Mouse (Mus musculus) limb, embryonic 13.5 days (tissue): ENCODE measurements around the gene Akt2. TPM values are rescaled to one million over a fixed set of nuclear protein-coding genes. Genes with fewer than 3 reads are reported as not detected.

Experiments
- ATAC-seq: fragments of 200-750 bp; cut with Nextera tagmentation; 2 replicates; pipeline ENCODE4 v1.8.0; 2017; ENCODE audit warnings: low read depth, moderate number of reproducible peaks, moderate TSS enrichment; ENCODE audit not compliant: low FRiP score
- H3K27ac ChIP-seq: fragments of 300-500 bp; sonication (generic); 2 replicates; pipeline ENCODE4 v1.5.1; 2015; ENCODE audit warnings: inconsistent platforms, mild to moderate bottlenecking, moderate library complexity
- H3K27me3 ChIP-seq: fragments of 300-500 bp; sonication (generic); 2 replicates; pipeline ENCODE4 v1.6.1; 2015; ENCODE audit warnings: mild to moderate bottlenecking, inconsistent platforms
- H3K36me3 ChIP-seq: fragments of 300-500 bp; sonication (generic); 2 replicates; pipeline ENCODE4 v1.6.1; 2015; ENCODE audit warnings: inconsistent platforms, mild to moderate bottlenecking, moderate library complexity
- H3K4me1 ChIP-seq: fragments of 300-500 bp; sonication (generic); 2 replicates; pipeline ENCODE4 v1.6.1; 2015; ENCODE audit warnings: inconsistent platforms
- H3K4me2 ChIP-seq: fragments of 300-500 bp; sonication (generic); replicated peaks from 2 replicates; pipeline ENCODE4 v1.6.1; 2015; ENCODE audit warnings: inconsistent platforms, mild to moderate bottlenecking, moderate library complexity
- H3K4me3 ChIP-seq: fragments of 300-500 bp; sonication (generic); 2 replicates; pipeline ENCODE4 v1.5.1; 2015; ENCODE audit warnings: moderate library complexity, mild to moderate bottlenecking, inconsistent platforms
- H3K9ac ChIP-seq: fragments of 300-500 bp; sonication (generic); 2 replicates; pipeline ENCODE4 v1.6.1; 2015; ENCODE audit warnings: mild to moderate bottlenecking, inconsistent platforms
- H3K9me3 ChIP-seq: fragments of 300-500 bp; sonication (generic); 2 replicates; pipeline ENCODE4 v1.6.1; 2016; ENCODE audit warnings: inconsistent platforms
- WGBS: fragments of 180-500 bp; shearing (Covaris S2); methylation state at CpG from one replicate; pipeline ENCODE4 v1.1.7; 2015; 5-methylcytosine and 5-hydroxymethylcytosine counted together
- polyA plus RNA-seq: library from polyadenylated mRNA; unstranded; fragments of >200 nt; fragmentation: Nextera tagmentation; extraction: Ambion mirVana; gene quantifications from 2 replicates; pipeline ENCODE4 v1.2.1, GENCODE M21; 2015

Gene Akt2
- polyA plus RNA-seq, 1 experiment from 2014 or later, result 117 TPM

GRCm38 (mm10) chr7:27569580-27570224 is 21.6 kb upstream of the Akt2 start:
- ATAC-seq, result no peak
- H3K36me3 ChIP-seq, result peaks cover 84% of the 10 kb centered on the region
- H3K4me2 ChIP-seq, result no peak overlapping the region
- H3K9me3 ChIP-seq, result no peaks in the 10 kb centered on the region
- WGBS, result 89% methylated on average over 5 of the region's 5 CpGs
- H3K4me3 ChIP-seq, result no peak overlapping the region
- H3K27me3 ChIP-seq, result no peaks in the 10 kb centered on the region
- H3K4me1 ChIP-seq, result no peaks in the 10 kb centered on the region
- H3K9ac ChIP-seq, result no peak overlapping the region
- H3K27ac ChIP-seq, result no peak overlapping the region

GRCm38 (mm10) chr7:27572133-27572532 is 19.2 kb upstream of the Akt2 start:
- Histone ChIP-seq H3K9ac (no peak overlapping the region), H3K27me3 (no peaks in the 10 kb centered on the region), H3K4me2 (no peak overlapping the region), H3K4me1 (no peaks in the 10 kb centered on the region), H3K36me3 (peaks cover 90% of the 10 kb centered on the region), H3K9me3 (no peaks in the 10 kb centered on the region), H3K4me3 (no peak overlapping the region), H3K27ac (no peak overlapping the region)
- 98% methylated on average over 4 of the region's 4 CpGs for WGBS
- ATAC-seq, result no peak

DNA sequence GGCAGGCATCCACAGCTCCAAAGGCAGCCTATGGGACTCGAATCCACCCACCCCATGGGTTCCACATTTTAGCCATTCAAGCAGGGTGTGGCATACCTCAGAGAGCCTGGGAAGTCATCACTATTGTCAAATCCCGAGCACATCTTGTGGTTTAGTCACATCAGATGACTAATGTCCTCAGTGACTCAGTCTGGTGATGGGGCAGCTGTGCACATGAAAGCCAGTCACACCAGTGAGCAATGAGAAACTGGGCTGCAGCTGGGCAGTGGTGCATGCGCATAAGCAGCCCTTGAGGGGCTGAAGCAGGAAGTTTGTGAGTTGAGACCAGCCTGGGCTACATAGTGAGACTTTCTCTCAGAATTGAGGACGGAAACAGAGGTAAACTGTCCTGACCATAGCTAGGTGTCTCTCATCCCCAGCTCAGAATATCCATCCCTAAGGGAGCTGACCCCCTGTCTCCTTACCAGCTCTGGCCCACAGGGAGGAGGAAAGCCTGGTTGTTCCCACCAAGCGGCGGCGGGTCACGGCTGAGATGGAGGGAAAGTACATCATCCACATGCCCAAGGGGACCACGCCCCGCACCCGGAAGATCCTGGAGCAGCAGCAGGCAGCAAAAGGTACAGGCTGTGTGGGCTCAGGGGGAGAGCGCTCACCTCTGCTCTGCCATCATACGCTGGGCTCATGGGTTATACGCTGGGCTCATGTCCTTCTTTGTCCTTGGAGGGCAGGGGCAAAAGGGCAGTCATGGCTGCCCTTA is 17.1 kb upstream of the Akt2 start:
- Histone ChIP-seq H3K4me3 (no peak overlapping the region), H3K9ac (no peak overlapping the region), H3K27me3 (no peaks in the 10 kb centered on the region), H3K36me3 (peaks cover 90% of the 10 kb centered on the region), H3K4me1 (no peaks in the 10 kb centered on the region), H3K9me3 (no peaks in the 10 kb centered on the region), H3K27ac (no peak overlapping the region), H3K4me2 (no peak overlapping the region)
- ATAC-seq, result no peak
- 92% methylated on average over 14 of the region's 14 CpGs for WGBS

DNA sequence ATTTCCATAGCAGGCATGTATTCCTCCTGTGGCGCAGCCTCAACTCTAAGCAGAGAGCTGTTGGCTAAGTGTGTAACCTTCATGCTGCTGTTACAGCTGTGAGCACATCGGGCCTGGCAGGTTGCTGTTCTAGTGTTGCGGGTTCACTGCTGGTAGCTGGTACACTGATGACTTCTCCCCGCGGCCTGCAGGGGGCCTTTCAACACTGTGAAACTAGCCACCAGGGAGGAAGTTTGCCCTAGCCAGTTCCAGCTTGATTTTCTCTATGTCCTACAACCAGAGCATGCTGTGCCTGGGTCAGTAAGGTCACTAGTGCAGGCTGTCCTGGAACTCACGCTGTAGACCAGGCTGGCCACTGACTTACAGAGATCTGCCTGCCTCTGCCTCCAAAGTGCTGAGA is 14.4 kb upstream of the Akt2 start:
- H3K9ac ChIP-seq, result no peak overlapping the region
- H3K4me3 ChIP-seq, result no peak overlapping the region
- no peaks in the 10 kb centered on the region for H3K9me3 ChIP-seq
- H3K4me2 ChIP-seq, result no peak overlapping the region
- no peaks in the 10 kb centered on the region for H3K27me3 ChIP-seq
- ATAC-seq, result no peak
- no peaks in the 10 kb centered on the region for H3K4me1 ChIP-seq
- no peak overlapping the region for H3K27ac ChIP-seq
- peaks cover 93% of the 10 kb centered on the region for H3K36me3 ChIP-seq
- WGBS, result 69% methylated on average over 6 of the region's 6 CpGs

DNA sequence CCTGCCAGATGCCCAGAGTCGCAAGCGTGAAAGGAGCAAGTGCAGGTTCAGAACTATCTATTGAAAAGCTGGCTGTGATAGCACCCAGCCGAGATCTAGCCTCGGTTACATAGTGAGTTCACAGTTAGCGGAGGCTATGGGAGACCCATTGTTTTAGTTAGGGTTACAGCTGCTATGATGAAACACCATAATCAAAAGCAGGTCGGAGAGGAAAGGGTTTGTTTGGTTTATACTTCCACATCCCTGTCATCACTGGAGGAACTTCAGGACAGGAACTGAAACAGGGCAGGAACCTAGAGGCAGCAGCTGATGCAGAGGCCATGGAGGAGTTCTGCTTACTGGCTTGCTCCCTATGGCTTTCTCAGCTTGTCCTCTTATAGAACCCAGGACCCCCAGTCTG is 13.8 kb upstream of the Akt2 start:
- H3K27ac ChIP-seq, result no peak overlapping the region
- peaks cover 93% of the 10 kb centered on the region for H3K36me3 ChIP-seq
- WGBS, result 94% methylated on average over 6 of the region's 6 CpGs

GRCm38 (mm10) chr7:27578465-27578864 is 12.9 kb upstream of the Akt2 start:
- no peak for ATAC-seq
- Histone ChIP-seq H3K4me3 (no peak overlapping the region), H3K9ac (no peak overlapping the region), H3K36me3 (peaks cover 96% of the 10 kb centered on the region), H3K4me1 (no peaks in the 10 kb centered on the region), H3K27me3 (no peaks in the 10 kb centered on the region), H3K4me2 (no peak overlapping the region), H3K9me3 (no peaks in the 10 kb centered on the region), H3K27ac (no peak overlapping the region)
- WGBS, result 52% methylated on average over 7 of the region's 7 CpGs

More for the DNA sequence above, 13.8 kb upstream of the Akt2 start:
- Histone ChIP-seq H3K27me3 (no peaks in the 10 kb centered on the region), H3K9me3 (no peaks in the 10 kb centered on the region), H3K9ac (no peak overlapping the region), H3K4me3 (no peak overlapping the region), H3K4me2 (no peak overlapping the region), H3K4me1 (no peaks in the 10 kb centered on the region)
- no peak for ATAC-seq

DNA sequence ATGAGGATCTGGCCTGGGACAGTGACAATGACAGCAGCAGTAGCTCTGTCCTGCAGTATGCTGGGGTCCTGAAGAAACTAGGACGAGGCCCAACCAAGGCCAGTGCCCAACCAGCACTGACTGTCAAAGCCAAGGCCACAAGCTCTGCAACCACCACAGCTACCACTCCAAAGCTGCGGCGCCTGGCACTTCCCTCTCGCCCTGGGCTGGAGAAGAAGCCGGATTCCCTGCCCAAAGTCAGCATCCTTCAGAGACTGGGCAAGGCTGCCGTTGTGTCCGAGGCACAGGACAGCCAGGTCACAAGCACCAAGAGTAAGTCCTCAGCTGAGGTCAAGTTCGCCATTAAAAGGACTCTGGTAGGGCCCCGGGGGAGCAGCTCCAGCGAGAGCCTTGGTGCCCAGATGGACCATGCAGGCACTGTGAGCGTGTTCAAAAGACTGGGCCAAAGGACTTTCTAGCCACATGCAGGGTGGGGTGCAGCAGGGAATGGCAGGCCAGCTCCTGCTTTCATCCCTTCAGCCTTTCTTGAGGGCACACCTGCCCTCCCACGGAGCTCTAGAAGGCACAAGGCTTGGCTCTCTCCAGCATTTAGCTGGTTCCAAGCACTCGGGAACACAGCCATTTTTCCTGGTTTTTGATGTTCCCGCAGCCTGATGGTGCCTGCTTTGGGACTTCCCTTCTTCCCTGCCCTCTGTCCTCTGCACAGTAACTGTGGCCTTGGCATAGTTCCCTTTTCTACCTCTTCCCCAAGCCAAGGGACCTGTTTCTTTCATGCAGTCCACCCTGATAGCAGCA is 10.8 kb upstream of the Akt2 start:
- ATAC-seq, result no peak
- H3K4me1 ChIP-seq, result no peaks in the 10 kb centered on the region
- no peak overlapping the region for H3K27ac ChIP-seq
- H3K36me3 ChIP-seq, result peaks cover 89% of the 10 kb centered on the region
- H3K9me3 ChIP-seq, result no peaks in the 10 kb centered on the region
- H3K4me3 ChIP-seq, result no peak overlapping the region
- H3K9ac ChIP-seq, result peak overlapping the region; percentile 13; the same call in 1 of the 2 replicates
- no peak overlapping the region for H3K4me2 ChIP-seq
- 90% methylated on average over 14 of the region's 14 CpGs for WGBS
- H3K27me3 ChIP-seq, result no peaks in the 10 kb centered on the region

DNA sequence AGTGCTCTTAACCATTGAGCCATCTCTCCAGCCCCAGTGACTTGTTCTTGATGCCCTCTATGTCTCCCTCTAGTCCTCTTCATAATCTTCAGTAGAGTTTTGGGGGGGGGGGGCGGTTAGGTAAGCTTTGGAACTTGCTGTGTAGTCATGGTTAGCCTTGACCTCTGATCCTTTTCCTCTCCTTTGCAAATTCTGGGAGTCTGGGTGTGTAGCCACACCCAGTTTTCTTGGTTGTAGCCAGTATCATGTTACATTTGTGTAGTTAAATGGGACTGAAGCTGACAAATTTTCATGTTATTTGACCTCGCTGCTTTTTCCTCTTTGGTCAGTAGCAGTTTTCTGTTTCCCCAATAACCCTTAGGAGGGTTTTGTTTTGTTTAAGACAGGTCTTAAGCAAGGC is 4.5 kb upstream of the Akt2 start:
- Histone ChIP-seq H3K27ac (no peak overlapping the region), H3K4me3 (no peak overlapping the region), H3K36me3 (peaks cover 29% of the 10 kb centered on the region), H3K9me3 (no peaks in the 10 kb centered on the region), H3K4me2 (no peak overlapping the region), H3K4me1 (no peaks in the 10 kb centered on the region), H3K27me3 (no peaks in the 10 kb centered on the region), H3K9ac (no peak overlapping the region)
- no peak for ATAC-seq
- WGBS, result 58% methylated on average over 2 of the region's 2 CpGs

- H3K4me3 ChIP-seq, result no peak overlapping the region
- H3K9me3 ChIP-seq, result no peaks in the 10 kb centered on the region
- no peak overlapping the region for H3K4me2 ChIP-seq
- no peak for ATAC-seq
- WGBS, result 92% methylated on average over 2 of the region's 2 CpGs
- H3K27ac ChIP-seq, result no peak overlapping the region
- H3K9ac ChIP-seq, result no peak overlapping the region
- peaks cover 2% of the 10 kb centered on the region for H3K4me1 ChIP-seq
- H3K27me3 ChIP-seq, result no peaks in the 10 kb centered on the region
- H3K36me3 ChIP-seq, result peaks cover 20% of the 10 kb centered on the region
Observed at GRCm38 (mm10) chr7:27587741-27588140, 3.6 kb upstream of the Akt2 start.

- H3K4me3 ChIP-seq, result no peak overlapping the region
- no peak overlapping the region for H3K9ac ChIP-seq
- no peaks in the 10 kb centered on the region for H3K9me3 ChIP-seq
- peaks cover 14% of the 10 kb centered on the region for H3K4me1 ChIP-seq
- H3K27me3 ChIP-seq, result no peaks in the 10 kb centered on the region
- H3K27ac ChIP-seq, result no peak overlapping the region
- 88% methylated on average over 4 of the region's 4 CpGs for WGBS
- no peak for ATAC-seq
- peaks cover 12% of the 10 kb centered on the region for H3K36me3 ChIP-seq
- no peak overlapping the region for H3K4me2 ChIP-seq
Observed at GRCm38 (mm10) chr7:27590088-27590487, 1.3 kb upstream of the Akt2 start.

GRCm38 (mm10) chr7:27590566-27591213 is 662 bp upstream of the Akt2 start:
- peaks cover 14% of the 10 kb centered on the region for H3K4me1 ChIP-seq
- ATAC-seq, result no peak
- peak overlapping the region; percentile 98; the same call in 1 of the 2 replicates for H3K27ac ChIP-seq
- no peaks in the 10 kb centered on the region for H3K9me3 ChIP-seq
- H3K27me3 ChIP-seq, result no peaks in the 10 kb centered on the region
- H3K4me3 ChIP-seq, result peak overlapping the region; percentile 73
- H3K4me2 ChIP-seq, result peak overlapping the region; percentile 80
- peak overlapping the region; percentile 62 for H3K9ac ChIP-seq
- peaks cover 11% of the 10 kb centered on the region for H3K36me3 ChIP-seq
- 60% methylated on average over 4 of the region's 4 CpGs for WGBS
